Mouse (Mus musculus) kidney, postnatal 10 days (tissue): ENCODE results near the gene Nr2e3.
"Not testable (repeated sequence)": the region's sequence is repeated elsewhere in the genome, so short reads cannot be mapped to it uniquely, and the experiment has no call there.

Experiments
- DNase-seq: peaks from one replicate; pipeline ENCODE4 v3.0.0; 2021; ENCODE audit warnings: mixed read lengths

Nr2e3 gene

DNA sequence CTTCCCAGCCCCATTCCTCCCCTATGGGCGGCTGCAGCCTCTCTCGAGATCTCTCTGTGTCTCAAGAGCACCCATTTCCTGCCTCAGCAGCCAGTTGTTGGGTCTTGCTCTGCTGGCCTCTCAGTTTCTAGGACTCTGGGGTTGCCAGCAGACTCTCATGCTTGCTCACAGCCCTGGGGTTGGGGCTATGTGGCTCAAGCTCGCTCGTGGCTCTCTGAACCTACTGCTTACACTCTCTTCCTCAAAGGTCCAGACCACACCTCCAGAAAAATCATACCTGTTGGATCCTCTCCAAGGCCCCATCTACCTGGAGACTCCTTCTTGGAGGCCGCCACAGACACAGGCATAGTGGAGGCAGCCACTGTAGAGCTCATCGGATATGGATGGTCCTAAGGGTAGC is 10.9 kb downstream of the Nr2e3 start:
- peak; percentile 3 for DNase-seq

DNA sequence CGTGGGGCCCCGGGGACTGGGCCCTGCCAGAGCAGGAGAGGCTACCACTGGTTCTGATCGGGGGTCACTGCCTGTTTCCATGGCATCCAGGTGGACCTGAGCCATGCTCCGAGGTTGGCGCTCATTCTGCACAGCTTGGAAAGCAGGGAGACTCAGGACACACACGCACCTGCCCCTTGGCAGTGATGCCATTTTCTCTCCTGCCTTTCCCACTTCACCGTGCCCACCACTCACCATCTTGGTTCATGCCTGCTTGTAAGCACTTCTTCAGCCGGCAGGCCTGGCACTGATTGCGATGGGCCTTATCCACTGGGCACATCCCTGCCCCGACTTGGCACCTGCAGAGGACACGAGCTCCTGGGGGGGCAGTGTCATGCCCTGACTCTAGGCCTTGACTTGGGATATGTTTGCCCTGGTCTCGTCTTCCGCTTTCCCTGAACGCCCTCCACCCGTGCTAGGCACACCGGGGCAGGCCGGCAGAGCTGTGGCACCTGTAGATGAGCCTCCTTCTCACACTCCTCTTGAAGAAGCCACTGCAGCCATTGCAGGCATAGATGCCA is 11.7 kb downstream of the Nr2e3 start:
- peak; percentile 5 for DNase-seq

DNA sequence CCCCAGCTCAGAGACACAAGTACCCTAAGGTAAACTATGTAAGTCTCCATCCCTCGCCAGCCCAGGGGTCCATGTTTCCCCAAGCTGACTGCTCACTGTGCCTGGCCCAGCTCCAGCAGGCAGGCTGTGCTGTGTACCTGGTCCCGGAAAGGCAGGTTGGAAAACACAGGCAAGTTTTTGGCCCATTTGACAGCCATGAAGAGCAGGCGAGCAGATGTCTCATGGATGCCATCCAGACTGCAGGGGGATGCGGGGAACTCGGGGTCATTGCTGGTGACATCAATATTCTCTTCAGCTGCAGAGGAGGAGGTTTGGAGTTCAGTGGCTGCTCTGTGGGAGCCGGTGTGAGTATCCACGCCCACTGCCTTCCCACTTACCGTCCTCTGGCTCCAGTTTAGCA is 12.2 kb downstream of the Nr2e3 start:
- peak; percentile 9 for DNase-seq

DNA sequence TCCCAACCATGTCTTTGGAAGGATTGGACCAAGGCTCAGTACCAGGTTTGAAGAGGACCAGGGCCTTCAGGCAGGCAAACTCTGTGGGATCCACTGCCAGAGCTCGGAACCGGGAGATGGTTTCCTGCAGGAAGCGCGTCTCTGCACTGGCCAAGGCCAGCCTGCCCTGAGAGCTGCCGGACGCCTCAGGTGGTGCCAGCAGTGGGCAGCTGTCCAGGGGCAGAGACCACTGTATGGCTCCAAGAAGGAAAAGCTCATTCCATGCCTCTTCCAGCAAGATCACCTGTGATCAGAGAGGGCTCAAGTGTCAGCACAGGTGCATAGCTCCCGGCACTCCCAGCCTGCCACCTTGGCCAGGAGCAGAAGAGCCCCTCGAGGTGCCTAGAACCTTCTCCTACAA is 13.2 kb downstream of the Nr2e3 start:
- DNase-seq = peak; percentile 21

DNA sequence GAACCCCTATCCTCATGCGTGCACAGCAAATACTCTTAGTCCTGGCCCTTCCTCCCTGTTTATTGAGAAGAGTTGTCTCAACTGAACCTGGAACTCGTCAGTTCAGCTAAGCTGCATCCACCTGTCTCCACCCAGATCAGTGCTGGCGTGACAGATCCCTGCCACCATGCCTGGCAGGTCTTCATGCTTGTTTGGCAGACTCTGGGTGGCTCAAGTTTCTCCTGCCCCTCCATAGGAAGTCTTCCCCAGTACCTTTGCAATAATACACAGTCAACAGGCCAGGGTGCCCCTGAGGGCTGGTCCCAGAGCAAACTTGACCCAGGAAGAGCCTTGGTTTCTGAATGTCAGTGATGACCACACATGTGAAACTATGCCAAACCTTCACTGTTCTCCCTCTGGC is 15.2 kb downstream of the Nr2e3 start:
- DNase-seq = peak; percentile 3

DNA sequence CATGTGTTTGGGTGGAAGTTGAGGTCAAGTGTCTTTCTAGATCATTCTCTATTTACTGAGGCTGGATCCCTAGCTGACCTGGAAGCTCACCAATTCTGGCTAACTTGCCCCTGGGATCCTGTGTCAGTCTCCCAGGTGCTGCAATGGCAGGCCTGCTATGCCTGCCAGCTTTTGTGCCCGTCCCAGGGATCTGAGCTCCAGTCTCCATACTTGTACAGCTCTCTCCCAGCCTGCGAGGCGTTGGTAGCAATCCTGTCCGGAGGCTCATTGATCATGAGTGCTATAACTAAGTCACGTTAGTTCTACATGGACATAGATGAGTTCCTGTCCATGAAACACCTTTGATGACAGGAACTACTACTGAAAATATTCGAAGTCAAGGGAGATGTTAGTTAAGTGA is 16.6 kb downstream of the Nr2e3 start:
- peak; percentile 2 for DNase-seq

DNA sequence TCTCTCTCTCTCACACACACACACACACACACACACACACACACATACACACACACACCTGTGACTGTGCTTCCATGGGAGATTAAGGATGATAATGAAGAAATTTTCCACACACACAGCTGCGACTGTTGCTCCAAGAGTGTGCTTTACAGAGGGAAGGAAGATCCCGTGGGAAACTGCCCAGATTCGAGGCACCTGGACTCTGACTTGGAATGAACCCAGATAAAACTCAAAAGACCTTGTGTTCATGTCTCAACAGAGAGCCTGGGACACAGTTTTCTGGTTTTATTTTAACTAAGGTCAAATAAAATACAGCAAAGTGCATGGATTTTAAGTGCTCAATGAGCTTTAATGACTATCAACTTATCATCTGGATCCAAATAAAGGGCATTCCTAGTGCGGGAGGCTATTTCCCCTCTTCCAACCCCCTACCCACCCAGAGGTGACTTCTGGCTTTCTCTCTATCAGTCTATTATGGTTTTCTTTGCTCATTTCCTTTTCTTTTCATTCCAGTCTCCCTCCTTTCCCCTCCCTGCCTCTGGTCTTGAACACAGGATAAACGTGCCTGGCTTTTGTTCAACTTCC is 17.9 kb downstream of the Nr2e3 start:
- DNase-seq = no peak

DNA sequence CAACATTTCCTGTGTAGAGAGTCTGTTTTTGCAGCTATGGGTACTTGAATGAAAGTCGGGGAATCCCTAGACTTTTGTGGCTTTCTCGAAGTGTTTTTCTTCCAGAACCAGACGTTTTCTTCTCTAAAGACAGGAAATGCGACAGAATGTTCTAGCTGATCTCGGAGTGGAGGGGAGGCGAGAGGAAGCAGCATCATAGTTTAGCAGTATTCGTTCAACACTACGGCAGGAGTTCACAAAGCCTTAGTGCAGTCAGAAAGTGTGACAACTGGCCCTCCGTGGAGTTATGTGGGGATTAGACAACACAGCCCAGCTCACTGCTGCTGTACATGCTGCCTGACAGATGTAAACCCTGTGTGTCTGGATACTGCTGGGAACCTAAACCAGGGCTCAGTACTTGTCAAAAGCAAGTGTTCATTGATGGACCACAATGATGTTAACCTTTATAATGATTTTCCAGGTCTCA is 18.5 kb downstream of the Nr2e3 start:
- no peak for DNase-seq

DNA sequence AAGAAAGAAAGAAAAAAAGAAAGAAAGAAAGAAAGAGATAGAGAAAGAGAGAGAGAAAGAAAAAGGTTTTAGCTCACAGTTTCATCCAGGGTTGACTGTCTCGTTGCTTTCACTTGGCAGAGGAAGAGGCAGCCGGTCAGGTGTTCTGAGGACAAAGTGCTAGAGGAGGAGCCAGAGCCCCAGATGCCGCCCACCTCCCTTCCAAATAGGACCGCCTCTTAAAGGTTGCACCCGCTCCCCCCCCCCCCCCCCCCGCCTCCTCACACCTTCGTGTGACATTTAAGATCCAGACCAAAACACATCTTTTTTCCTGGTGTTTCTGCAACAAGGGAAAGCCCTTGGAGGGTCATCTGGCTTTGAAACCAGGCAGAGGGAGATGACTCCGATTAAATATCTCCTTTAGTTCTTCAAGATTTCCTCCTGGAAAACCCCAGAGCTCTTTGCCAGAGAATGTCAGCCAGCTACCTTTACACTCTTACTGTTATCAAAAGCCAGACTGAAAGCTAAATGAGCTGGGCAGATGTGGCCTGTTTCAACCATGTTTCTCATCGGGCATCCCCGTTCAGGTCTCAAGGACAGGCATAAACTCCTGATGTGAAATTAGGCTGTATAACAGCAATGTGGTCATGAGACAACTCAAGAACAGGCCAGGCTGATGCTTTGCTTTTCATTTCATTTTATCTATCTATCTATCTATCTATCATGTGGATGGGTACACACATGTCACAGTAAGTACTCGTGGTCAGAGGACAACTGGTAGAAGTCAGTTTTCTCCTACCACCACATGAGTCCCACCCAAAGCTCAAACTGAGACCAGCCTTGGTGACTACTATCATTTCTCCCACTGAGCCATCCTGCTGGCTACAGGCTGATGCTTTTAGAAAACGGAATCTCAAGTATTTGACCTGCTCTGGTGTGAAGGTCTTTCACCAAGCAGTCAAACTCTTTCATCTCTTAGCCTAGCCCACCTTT is 19.3 kb downstream of the Nr2e3 start:
- no peak for DNase-seq

DNA sequence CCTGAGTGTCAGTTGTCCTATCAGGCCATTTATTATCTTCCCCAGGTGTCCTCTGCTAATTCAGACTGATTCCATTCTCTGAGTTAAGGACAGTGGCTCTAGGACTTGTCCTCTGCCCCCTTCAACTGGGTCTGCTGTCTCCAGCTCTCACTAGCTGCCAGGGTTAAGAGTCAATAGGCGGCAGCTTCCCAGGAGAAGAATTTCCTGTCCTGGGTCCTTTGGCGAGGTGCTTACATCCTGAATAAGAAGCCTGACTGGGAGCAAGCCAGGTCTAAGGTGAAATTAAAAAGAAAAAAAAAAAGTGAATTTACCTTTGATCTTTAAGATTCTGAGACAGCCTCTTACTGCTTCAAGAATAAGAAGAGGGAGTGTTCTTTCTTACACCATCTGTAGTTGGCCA is 20.8 kb downstream of the Nr2e3 start:
- DNase-seq = no peak

DNA sequence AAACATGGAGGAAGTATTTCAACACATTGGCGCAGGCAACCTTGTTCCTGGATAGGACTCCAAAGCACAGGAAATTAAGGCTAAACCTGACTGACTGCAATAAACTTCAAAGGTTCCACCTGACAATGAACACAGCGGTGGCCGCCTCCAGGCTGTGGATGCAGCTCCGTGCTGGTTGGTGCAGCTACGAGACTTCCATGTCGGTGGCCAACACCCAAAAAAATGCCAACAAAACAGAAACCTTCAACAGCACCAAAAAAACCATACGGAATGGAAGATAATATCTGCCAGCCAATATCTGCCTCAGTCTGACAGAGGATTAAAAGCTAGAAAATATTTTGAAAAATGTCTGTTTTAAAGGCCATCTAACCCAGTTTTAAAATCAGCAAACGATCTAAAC is 21.9 kb downstream of the Nr2e3 start:
- DNase-seq = no peak

DNA sequence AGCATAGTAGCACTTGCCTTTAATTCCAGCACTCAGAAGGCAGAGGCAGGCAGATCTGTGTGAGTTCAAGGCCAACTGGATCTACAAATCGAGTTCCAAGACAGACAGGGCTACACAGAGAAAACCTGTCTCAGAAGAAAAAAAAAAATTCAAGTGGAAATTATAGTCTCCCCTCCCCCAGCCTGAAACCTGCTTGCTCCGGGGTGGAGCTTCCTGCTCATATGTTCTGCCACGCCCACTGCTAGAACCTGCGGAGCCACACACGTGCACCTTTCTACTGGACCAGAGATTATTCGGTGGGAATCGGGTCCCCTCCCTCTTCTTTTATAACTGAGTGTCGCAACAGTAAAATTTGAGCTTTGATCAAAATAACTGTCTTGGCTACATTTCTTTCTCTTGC is 24.6 kb downstream of the Nr2e3 start:
- DNase-seq = not testable (repeated sequence)

DNA sequence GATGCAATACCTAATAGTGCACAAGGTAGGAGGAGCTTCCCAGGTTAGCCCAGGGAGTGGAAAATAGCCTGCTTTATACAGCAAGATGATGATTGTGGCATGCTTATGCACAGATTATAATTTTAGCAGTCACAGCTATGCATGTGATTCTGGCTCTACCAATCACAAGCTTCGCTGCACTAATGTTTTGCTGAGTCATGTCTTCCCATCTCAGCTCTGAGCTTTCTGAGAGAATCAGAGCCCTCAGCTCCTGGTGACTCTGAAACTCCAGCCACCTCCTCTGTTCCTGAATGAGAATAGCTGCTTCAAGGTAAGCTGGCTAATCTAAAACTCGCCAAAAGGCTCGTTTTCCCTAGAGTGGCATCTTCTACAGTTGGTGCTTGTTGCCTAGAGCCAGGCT is 30.2 kb downstream of the Nr2e3 start:
- no peak for DNase-seq

DNA sequence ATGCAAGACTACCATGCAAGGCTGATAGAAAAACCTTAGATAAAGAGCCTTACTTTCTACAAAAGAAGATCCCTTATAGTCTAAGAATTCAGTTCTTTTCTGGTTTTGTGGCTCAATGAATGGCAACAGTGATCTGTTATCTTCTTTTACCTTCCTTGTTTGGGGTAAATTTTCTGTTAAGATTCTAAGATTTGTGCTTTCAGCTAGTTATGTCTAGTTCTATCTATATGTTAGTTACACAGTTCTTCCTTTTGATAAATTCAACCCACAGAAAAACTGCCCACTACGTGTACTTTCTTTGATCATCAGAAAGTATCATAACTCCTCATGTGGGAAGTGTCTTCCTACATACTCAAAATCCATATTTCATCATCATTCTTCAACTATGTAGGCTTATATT is 45.7 kb downstream of the Nr2e3 start:
- DNase-seq = no peak

DNA sequence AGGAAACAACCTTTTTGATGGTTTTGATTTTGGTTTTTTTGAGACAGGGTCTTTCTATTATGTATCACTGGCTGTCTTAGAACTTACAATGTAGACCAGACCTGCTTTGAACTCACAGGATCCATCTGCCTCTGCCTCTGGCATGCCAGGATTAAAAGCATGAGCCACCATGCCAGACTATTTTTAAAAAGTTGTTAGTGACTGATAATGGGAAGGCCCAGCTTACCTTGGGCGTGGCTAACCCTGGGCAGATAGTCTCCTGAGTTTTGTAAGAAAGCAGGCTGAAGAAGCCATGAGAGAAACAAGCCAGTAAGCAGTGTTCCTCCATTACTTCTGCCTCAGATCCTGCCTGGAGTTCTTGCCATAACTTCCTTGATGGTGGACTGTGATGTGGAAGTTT is 57.1 kb downstream of the Nr2e3 start:
- DNase-seq = no peak
